Mouse (Mus musculus): Measurements from ENCODE around the gene 4930433I11Rik. TPM values are rescaled to one million over a fixed set of nuclear protein-coding genes. Genes with fewer than 3 reads are reported as not detected.

The 4930433I11Rik gene
- polyA plus RNA-seq (2017; shearing (Covaris generic)): not detected

DNA sequence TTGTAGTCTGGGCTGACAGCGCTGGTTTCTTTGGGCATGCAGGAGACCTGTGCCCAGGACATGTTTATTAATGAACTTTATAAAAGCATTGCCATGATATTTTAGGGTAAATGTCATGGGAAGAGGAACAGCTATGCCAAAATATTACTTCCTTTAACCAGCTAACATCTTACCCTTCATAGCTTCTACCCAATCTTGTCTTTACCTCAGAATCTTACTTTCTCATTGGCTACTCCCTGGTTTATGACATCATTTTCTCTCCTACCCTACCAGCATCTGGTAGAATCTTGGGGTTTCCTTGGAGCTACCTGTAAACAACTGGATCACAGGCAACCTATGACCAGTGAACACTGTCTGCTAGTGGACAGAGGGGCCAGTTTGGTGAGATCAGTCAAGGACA is at the start of gene 4930433I11Rik:
Gene 4930433I11Rik (plus strand): TSS at position 301 of the 400 bp plus-strand sequence.

DNA sequence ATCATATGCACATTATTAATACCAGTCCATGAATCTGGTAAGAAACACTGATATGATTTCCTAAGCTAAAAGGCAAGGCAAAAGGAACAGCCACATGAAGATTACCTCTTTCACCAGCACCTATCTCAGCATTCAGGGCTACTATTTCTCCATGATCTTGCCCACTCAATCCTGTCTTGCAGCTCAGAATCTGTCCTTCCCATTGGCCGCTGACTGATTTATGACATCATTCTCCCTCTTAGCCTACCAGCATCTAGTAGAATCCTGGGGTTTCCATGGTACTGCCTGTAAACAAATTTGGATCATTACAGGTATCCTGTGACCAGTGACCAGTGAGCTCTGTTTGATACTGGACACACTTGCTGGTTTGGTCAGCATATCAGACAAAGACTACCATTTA is 45.1 kb downstream of the 4930433I11Rik start, which contains the start of gene Gm4884:
Gene Gm4884 (plus strand): TSS at position 301 of the 400 bp plus-strand sequence.

Other genes starting within 250 kb of the 4930433I11Rik start
- not detected for gene Vstm2b, start 89.2 kb upstream of the 4930433I11Rik start, polyA plus RNA-seq (2017; shearing (Covaris generic))
- gene Gm4884, start 45.2 kb downstream of the 4930433I11Rik start, polyA plus RNA-seq (2017; shearing (Covaris generic)): not detected
- gene Gm5592, start 166.3 kb downstream of the 4930433I11Rik start, polyA plus RNA-seq (2017; shearing (Covaris generic)): not detected

Measured in naive thymus-derived CD4-positive, alpha-beta T cell, adult 5 months (primary cell).